Mouse (Mus musculus) ES-E14 (cell line): Measurements from ENCODE around the gene Ssna1. TPM values are rescaled to one million over a fixed set of nuclear protein-coding genes. Genes with fewer than 3 reads are reported as not detected.

Source experiments
- DNase-seq: peaks from one replicate; pipeline ENCODE4 v3.0.0-alpha.2; 2013; ENCODE audit warnings: low read depth, low spot score
- H3K27ac ChIP-seq: 2 replicates; pipeline ENCODE4 v1.5.1; 2012; ENCODE audit warnings: low read depth, mild to moderate bottlenecking, low read length, moderate library complexity, mixed read lengths; ENCODE audit not compliant: poor library complexity, insufficient read depth, severe bottlenecking
- H3K36me3 ChIP-seq: 2 replicates; pipeline ENCODE4 v1.6.1; 2012; ENCODE audit warnings: mild to moderate bottlenecking, low read length, moderate library complexity, mixed read lengths; ENCODE audit not compliant: control insufficient read depth, poor library complexity, insufficient read depth, severe bottlenecking
- H3K4me1 ChIP-seq, 2 experiments: fragments of 150-350 bp in 1 of 2; sonication (generic) in 1 of 2; 2 replicates each; pipeline ENCODE4 v1.6.1; 2012; ENCODE audit warnings: low read length in 2 of 2, mild to moderate bottlenecking in 1 of 2, mixed read lengths in 1 of 2; ENCODE audit not compliant: control insufficient read depth in 2 of 2, insufficient read depth in 2 of 2, poor library complexity in 1 of 2
- H3K4me3 ChIP-seq, 2 experiments: fragments of 150-350 bp in 1 of 2; sonication (generic) in 1 of 2; 2 replicates each; pipeline ENCODE4 v1.5.1; 2012; ENCODE audit warnings: low read length in 2 of 2, low read depth in 1 of 2, mild to moderate bottlenecking in 1 of 2, mixed read lengths in 1 of 2; ENCODE audit not compliant: insufficient read depth in 1 of 2, poor library complexity in 1 of 2, severe bottlenecking in 1 of 2
- H3K9ac ChIP-seq: 2 replicates; pipeline ENCODE4 v1.6.1; 2012; ENCODE audit warnings: low read depth, mild to moderate bottlenecking, low read length, mixed read lengths; ENCODE audit not compliant: poor library complexity, insufficient read depth, severe bottlenecking
- H3K9me3 ChIP-seq: fragments of 150-350 bp; sonication (generic); 2 replicates; pipeline ENCODE4 v1.6.1; 2012; ENCODE audit warnings: low read depth, mild to moderate bottlenecking, low read length; ENCODE audit not compliant: control insufficient read depth, insufficient read depth
- CHD2 ChIP-seq: IDR thresholded peaks from 2 replicates; pipeline ENCODE4 v1.6.1; 2014; ENCODE audit warnings: mild to moderate bottlenecking, low read depth, low read length, inconsistent platforms
- HCFC1 ChIP-seq: IDR thresholded peaks from 2 replicates; pipeline ENCODE4 v1.6.1; 2012; ENCODE audit warnings: low read length, inconsistent platforms, borderline replicate concordance; ENCODE audit not compliant: insufficient read depth
- MAFK ChIP-seq: IDR thresholded peaks from 2 replicates; pipeline ENCODE4 v1.6.1; 2014; ENCODE audit warnings: mild to moderate bottlenecking, low read depth, low read length, inconsistent platforms; ENCODE audit not compliant: insufficient read depth
- ZC3H11A ChIP-seq: IDR thresholded peaks from 2 replicates; pipeline ENCODE4 v1.6.1; 2012; ENCODE audit warnings: low read depth, mild to moderate bottlenecking, inconsistent platforms, low read length, borderline replicate concordance
- ZNF384 ChIP-seq: IDR thresholded peaks from 2 replicates; pipeline ENCODE4 v1.6.1; 2012; ENCODE audit warnings: low read depth, low read length, inconsistent platforms
- in situ Hi-C, 2 experiments: fragments of 600-800 bp; cut with MboI; formaldehyde crosslinking; loops; one replicate each; pipeline ENCODE4 v1.15.1; 2025; ENCODE audit warnings: low sequenced_read_pairs in 2 of 2, inconsistent platforms in 1 of 2; ENCODE audit not compliant: unreplicated experiment in 2 of 2
- total RNA-seq: library from RNA; depleted of rRNA; stranded (reverse); fragments of 300-350 nt; gene quantifications from 2 replicates; pipeline ENCODE4 v1.2.3, GENCODE M21; 2012

Gene Ssna1
- total RNA-seq, 1 experiment: 70.6 TPM

- in situ Hi-C loops: no loop called here
- Histone ChIP-seq H3K4me1 (peaks cover 0 to 13% of the 10 kb centered on the region in 2 experiments; a peak in 1 of 4 replicates), H3K36me3 (peaks cover 14% of the 10 kb centered on the region; the same call in 1 of the 2 replicates), H3K9ac (no peak within 1 kb of the TSS), H3K4me3 (no peak within 1 kb of the TSS), H3K9me3 (no peaks in the 10 kb centered on the region), H3K27ac (no peak within 1 kb of the TSS)
- DNase-seq: no peak
- no peak for TF ChIP-seq HCFC1
- TF ChIP-seq CHD2: no peak
- no peak for TF ChIP-seq ZNF384
- TF ChIP-seq ZC3H11A: no peak
- TF ChIP-seq MAFK: no peak
These were observed 15.8 kb upstream of the Ssna1 start, which contains the start of gene Tmem210 for GRCm38 (mm10) chr2:25287927-25288649. Tmem210 (plus strand) TSS chr2:25288145.

- Histone ChIP-seq H3K4me3 (no peak overlapping the region), H3K9me3 (no peaks in the 10 kb centered on the region), H3K27ac (no peak overlapping the region), H3K4me1 (peaks cover 0 to 9% of the 10 kb centered on the region in 2 experiments; a peak in 1 of 4 replicates), H3K9ac (no peak overlapping the region), H3K36me3 (peaks cover 17% of the 10 kb centered on the region; the same call in 1 of the 2 replicates)
- DNase-seq: no peak
- in situ Hi-C loops: no loop called here
- TF ChIP-seq MAFK: no peak
- TF ChIP-seq ZC3H11A: no peak
- TF ChIP-seq HCFC1: no peak
- no peak for TF ChIP-seq ZNF384
- no peak for TF ChIP-seq CHD2
These were observed 14.8 kb upstream of the Ssna1 start for GRCm38 (mm10) chr2:25286837-25287636.

- Histone ChIP-seq H3K4me3 (no peak overlapping the region), H3K9ac (no peak overlapping the region), H3K4me1 (peaks cover 0 to 8% of the 10 kb centered on the region in 2 experiments; a peak in 1 of 4 replicates), H3K36me3 (peaks cover 17% of the 10 kb centered on the region; the same call in 1 of the 2 replicates), H3K9me3 (no peaks in the 10 kb centered on the region), H3K27ac (no peak overlapping the region)
- no peak for DNase-seq
- TF ChIP-seq ZC3H11A (no peak), HCFC1 (no peak), CHD2 (no peak), MAFK (no peak), ZNF384 (no peak)
- in situ Hi-C loops: no loop called here
These were observed 14.1 kb upstream of the Ssna1 start for GRCm38 (mm10) chr2:25286314-25286713.

- H3K36me3 ChIP-seq: peaks cover 20% of the 10 kb centered on the region
- no peak for DNase-seq
- in situ Hi-C loops: no loop called here
These were observed 13.3 kb upstream of the Ssna1 start for GRCm38 (mm10) chr2:25285551-25285950.

More at GRCm38 (mm10) chr2:25285551-25285950, 13.3 kb upstream of the Ssna1 start:
- TF ChIP-seq MAFK (no peak), CHD2 (no peak), ZC3H11A (no peak)
- Histone ChIP-seq H3K9ac (no peak overlapping the region), H3K9me3 (no peaks in the 10 kb centered on the region), H3K4me1 (peaks cover 0 to 6% of the 10 kb centered on the region in 2 experiments; a peak in 1 of 4 replicates), H3K4me3 (no peak overlapping the region), H3K27ac (no peak overlapping the region)
